Mouse (Mus musculus): ENCODE results near the gene Nap1l5.

Nap1l5 gene

DNA sequence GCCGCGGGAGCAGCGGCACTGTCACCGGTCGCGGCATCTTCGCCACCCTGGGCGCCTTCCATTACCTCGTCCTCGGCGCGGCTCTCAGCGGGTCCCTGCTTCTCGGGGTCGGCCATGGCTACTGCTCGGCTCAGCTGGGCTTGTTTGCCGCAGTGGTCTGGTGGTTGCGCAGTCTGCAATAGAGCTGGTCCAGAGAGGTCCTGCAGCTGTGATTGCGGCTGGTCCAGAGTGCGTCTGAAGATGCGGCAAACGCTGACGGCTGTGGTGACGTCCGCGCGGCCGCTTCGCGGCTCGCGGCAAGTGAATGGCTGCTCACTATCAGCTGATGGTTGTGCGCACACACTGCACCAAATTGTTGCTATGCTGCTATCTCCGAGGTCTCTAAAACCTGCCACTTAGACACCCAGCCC is at the start of gene Nap1l5:
Nap1l5 (minus strand) TSS at position 225 of the 410 bp plus-strand sequence.
- DNase-seq, result peak; percentile 79

DNA sequence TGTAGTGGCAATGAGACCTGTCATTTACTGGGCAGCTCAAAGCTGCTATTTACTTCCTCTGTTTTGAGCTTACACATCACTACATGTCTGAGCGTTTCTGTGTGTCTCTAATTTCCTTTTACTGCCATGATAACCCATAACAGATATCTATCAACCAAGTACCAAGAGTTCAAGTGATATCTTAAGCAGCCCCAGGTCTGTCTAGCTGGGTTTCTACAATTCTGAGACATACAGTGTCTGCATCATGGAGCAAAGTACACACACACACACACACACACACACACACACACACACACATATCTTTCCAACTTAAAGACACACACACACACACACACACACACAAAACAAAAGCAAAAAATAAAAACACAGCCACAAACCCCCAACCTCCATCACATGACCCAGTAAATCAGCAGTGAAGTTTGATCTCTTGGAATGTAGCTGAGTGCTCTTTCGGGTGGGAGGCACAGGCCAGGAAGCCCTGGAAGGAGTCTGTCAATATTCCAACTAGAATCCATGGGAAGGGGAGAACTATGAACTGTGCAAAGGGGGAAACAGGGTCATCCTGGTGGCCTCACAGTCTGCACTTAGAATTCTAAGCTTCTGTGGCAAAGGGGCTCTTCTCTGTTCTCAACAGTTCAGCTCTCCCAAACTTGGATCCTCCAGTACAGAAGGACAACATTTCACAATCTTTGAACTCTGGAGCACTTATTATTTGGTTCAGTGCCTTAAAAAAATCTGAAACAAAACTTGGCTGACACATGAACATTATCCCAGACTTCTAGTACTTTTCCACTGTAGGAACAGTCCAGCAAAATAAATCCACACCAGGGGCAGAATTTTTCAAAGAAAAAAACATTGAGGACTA is 44.5 kb upstream of the Nap1l5 start:
- no peak for DNase-seq

DNA sequence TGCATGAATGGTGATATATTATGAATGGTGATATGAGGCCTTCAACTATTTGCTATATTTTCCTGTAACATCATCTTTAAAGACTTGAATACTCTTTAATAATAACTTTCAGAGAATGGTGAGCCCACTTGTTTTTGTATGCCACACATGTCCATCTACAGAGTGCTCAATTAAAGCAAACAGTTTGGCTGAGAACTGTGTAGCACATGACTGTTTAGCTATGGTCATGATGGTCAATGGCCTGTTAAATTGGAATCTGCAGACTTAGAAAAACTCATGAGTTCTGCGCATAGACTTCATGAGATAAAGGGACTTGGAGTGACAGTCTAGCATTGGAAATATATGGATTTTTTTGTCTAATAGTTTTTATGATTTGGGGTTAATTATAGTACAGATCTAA is 43.5 kb upstream of the Nap1l5 start:
- DNase-seq, result no peak

DNA sequence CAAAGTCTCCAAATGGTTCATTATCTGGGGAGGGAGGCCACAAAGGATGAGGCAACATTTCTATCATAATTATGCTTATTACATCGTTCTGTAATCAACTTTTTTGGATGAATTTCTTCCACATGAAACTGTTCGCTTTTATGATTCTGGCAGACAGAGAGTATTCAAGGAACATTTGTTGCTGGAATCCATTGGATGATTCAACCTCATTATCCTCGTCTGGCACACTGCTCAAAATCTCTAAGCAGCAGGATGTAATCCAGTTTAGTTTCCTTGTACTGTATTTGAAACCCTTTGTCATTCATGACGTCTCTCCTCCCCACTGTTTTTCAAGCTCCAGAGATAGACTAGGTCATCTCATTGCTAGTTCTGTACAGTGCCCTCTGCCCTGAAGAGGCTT is 40.0 kb upstream of the Nap1l5 start:
- DNase-seq, result no peak

DNA sequence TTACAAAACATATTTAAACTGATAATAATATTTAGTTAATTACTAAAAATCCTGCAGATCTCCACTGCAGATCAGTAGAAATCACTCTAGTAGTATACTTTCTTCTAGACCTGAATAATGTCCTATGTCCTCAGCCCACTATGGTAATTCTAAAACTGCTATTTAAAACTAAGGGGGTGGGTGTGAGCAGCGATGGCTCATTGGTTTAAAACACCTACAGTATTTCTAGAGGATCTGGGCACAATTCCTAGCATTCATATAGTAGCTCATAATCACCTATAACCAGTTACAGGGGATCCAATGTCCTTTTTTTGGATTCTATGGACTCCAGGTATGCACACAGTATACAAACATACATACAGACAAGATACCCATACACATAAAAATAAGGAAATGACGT is 39.4 kb upstream of the Nap1l5 start:
- DNase-seq, result no peak

DNA sequence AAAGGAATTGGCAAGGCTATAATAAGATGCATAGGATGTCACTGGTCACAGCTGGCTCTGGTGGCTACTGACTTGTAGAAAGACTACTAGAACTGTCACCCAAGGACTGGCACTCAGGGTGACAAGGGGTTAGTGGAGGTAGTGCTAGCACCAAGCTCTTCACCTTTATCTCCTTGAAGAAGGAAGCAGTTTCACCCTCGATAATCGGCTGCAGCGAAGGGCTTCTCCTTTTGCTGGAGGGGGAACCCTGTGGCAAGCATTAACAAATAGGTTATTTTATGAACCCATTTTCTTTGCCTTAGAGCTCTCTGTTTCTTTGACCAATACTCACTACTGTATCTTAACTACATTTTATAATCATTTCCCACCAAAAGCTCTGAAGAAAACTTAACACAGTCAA is 37.1 kb upstream of the Nap1l5 start:
- no peak for DNase-seq

DNA sequence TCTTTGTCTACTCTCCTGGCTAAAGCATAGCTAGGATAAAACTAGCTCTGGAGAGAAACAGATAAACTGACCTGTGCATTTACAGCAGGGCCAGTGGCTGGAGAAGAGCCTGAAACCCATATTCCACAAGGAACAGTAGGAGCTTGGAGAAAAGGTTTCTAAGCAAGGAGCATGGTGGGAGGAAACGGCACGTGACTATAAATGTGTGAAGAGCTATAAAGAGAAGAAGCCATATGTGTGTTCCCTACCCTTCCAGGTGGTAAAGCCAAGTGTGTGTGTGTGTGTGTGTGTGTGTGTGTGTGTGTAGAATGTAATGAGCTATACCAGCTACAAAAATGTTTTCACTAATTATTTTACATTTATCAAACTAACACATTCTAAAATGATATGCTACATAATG is 35.4 kb upstream of the Nap1l5 start:
- DNase-seq, result no peak

DNA sequence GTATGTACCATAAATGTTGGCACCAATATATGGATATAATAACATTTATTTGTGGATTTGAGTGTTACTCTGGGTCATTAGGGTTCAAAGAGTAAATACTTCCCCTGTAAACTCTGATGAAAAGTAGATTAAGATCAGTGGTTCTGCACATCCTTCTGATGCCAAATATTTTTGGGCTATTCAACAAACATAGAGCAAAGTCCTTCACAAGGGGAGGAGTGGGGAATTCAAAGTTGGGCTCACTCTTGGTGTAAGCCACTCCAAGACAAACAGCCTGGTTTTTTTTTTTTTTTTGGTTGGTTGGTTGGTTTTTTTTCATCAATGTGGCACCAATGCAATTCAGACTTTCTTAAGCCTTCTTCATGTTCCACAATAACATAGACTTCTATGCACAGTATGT is 30.9 kb upstream of the Nap1l5 start:
- DNase-seq, result no peak

DNA sequence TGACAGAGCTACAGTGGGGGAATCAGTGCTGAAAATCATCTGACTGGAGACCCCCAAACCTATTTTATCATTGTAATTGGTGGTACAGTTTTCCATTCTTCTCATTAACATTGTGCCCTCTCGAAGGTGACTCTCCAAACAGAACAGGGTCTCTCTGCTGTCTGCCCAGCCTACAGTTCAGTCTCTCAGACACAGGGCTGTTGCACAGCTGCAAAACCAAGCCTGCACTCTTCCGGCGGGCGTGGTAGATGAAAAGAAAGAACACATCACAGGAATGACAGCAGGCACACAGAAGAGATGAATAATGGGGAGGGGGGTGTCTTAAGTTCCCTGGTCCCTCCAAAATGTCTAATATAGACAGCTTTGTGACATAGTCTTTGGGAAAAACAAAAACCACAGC is 27.3 kb upstream of the Nap1l5 start:
- no peak for DNase-seq

DNA sequence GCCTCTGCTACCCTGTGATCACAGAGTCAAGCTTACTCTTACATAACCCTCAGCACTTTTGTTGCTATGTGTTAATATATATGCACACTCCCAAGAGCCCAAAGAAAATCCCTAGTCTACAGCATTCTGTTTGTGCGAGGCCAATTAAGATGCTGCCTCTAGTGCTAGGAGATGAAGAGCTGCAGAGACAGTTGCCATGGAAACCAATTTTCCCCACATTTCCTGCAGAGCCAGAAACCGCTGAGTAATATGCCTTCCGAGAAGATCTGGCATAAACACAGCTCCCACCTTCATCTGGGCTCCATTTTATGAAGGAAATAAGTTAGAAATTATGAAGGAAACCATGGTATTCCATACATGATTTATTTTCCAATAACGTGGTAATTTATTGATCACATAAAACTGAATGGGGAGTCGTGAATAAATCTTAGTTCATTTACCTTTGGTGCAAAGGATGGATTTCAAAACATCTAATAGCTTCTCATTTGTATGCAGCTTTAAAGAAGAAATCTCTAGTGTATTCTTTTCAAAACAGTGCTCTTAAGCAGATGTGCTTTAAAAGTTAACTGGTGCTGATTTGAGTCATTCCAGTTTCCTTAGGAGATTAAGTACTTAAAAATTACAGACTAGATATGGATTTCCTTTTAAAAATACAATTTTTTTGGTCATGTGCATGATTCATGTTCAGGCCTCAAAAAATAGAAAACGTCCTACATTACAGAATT is 26.5 kb upstream of the Nap1l5 start:
- peak; percentile 51 for DNase-seq

DNA sequence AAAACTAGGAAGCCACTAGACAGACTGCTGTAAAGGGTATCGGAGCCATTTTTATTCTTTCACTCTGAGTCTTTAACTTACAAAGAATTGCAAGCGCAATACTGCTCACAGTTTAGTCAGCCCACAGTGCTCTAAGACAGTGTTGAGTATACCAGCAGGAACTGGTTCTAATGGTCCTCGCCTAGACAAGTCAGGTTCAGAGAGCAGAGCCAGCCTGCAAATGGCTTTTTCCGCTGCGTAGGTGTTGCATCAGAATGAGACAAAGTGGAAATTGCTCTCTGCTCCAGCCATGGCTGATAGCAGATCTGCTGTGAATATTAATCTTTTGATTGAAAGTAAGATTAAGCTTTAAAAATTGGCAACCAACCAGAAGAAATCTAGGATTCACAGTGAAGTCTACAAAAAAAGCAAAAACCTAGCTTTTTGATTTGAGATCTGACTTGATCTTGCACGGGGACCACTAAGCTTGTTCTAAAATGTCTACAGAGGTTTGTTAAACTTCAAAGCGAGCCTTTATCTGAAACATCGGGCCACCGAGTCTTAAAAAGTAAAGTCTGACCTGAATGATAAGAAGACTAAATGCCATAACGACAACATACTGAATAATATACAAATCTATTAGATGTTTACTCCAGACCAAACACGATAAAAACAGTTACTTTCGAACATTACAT is 25.8 kb upstream of the Nap1l5 start:
- no peak for DNase-seq

DNA sequence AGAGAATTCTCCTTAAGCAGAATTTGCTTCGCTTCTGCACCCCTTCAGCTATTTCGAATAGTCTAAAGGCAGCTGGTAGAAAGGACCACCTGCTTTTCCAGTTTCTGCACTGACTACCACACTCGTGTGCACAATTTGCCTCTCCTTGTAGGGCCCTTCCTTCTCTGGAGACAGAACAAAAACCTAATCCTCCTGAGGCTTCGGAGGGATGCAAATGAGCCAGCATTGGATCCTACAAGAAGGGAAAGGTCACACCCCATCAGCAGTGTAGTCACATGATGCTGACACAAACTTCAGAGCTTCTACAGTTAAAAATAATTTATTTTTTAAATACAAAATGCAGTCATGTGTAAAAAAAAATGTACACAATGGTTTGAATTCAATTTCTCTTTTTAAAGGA is 24.3 kb upstream of the Nap1l5 start:
- DNase-seq, result no peak

DNA sequence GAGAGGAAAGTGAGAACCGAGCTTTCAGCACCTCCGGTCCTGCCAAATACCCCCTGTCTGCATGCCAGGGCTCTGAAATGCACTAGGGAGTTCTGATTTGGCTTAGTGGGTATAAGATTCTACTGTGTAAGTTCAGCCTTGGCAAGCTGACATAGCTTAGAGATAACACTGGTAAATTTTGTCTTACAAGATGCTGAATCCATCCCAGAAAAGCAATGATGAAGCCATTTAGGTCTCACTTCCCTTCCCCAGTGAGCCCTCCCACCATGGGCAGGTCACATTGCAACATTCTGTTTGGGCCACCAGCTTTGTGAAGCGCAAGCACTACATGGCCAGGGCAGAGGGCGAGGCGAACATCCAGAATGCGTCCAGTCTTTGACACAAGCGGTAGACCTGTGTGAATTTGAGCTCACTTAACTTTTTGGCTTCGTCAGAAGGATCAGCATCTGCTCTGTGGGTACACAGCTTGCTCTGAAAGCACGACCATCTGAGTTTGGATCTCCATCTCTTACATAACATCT is 23.1 kb upstream of the Nap1l5 start:
- no peak for DNase-seq

DNA sequence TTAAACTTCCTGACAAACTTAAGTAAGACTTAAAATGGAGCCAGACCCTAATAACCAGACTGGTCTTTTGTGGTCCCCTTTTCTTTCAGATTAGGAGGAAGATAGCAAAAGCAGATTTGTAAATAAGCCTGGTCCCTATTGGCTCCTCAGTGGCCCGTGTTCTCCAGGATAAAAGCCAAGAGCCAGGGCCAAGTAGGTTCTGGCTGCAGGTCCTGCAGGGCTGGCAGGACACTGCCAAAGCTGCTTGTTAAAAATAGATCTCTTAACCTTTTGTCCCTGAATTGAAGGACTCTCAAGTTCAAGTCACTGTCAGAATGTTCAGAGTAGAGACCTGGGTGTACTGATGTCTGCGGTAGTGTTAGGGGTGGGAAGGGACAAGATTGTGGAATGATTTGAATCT is 21.0 kb upstream of the Nap1l5 start:
- DNase-seq, result peak; percentile 69

DNA sequence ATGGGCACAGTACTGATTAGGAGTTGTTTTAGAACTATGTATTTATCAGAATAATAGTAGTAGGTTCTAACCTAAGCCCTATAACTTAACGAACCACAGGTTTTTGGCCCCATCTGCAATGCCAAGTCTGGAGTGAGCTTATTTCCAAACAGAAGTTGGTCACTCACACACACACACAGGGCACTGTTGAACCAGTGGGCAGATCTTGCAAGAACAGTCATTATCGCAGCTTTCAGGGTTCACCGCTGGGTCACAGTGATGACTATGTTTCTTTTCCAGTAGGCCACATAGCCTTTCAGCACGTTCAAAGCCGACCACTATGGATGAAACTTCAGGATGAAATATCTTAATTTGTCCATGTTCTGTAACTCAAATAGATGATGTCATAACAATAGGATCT is 15.6 kb upstream of the Nap1l5 start:
- no peak for DNase-seq

DNA sequence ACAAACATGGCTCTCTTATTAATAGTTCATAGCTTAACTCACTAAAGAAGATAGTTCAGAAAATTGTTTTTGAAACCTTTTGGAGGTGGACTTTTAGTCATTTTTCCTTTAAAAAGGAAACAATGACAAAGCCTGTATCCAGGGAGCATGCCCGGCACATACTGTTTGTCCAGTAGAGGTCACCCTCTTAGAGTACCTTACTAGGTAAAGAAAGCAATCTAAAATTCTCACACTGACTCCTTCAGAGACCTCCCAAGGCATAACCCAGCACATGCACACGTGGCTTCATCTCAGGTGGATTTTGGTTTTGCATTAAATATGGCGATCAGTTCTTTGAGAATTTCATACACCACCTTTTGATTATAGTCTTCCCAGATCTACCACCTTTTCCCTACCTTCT is 14.7 kb upstream of the Nap1l5 start:
- no peak for DNase-seq

DNA sequence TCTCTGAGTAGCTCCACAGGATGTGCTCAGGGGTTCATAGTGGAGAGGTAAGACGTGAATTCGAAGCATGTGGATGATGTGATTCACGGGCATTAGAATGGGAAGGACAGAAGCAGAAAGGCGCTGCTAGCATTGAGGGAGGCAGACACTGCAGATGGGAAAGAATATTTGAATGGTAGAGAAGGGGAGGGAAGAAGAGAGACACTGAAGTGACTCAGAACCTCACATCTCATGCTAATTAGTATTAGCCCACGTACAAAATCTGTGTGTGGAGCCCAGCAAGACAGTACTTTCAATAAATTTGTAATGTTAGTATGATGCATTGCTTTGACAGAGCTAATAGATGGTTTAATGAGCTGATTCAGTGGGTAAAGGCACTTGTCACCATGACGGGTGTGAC is 13.9 kb upstream of the Nap1l5 start:
- DNase-seq, result no peak

DNA sequence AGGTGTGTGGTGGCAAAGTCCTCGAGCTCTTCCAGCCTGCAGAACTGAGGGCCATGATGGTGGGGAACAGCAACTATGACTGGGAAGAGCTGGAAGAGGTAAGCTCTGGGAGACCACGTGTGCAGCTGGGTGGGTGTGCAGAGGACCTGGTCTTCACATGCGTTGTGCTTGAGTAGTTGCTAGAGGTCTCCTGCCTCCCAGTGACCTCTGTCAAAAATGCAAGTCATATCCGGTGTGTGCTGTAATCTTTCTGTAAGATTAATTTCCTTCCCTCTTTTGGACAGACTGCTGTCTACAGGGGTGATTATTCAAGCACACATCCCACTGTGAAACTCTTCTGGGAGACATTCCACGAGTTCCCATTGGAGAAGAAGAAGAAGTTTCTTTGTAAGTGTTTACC is 9.6 kb upstream of the Nap1l5 start:
- no peak for DNase-seq

DNA sequence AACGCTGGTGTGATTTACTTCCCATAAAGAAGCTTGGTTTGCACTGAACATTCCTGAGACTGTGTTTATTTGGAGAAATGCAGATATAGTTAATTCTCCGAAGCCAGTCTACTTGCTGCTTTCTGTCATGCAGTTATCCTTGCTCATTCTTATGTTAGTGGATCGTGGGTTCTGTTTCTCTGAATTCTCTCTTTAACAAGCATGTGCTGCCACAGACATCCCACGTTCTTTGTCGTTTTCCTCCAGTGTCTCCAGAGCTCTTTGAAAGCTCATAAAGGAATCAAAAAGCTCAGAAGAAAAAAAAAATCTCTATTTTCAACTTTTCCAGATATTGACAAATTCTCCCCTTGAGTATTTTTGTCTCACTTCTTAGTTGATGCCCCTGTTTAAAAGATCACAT is 7.1 kb upstream of the Nap1l5 start:
- DNase-seq, result no peak

DNA sequence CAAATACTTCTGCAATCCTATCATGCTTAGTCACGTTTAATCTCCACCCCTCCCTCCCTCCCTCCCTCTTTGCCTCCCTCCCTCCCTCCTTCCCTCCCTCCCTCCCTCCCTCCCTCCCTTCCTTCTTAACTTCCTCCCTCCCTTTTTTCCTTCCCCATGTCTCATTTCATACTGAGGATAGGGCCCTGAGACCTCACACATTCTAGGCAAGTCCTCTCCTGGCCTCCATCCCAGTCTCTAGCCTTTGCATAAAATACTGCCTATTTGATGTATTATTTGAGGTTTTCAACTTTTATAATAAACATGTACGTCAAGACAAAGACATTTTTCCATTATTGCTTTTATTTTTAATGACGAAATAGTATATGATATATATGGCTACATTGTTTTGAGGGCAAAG is 6.7 kb upstream of the Nap1l5 start:
- DNase-seq, result no peak

DNA sequence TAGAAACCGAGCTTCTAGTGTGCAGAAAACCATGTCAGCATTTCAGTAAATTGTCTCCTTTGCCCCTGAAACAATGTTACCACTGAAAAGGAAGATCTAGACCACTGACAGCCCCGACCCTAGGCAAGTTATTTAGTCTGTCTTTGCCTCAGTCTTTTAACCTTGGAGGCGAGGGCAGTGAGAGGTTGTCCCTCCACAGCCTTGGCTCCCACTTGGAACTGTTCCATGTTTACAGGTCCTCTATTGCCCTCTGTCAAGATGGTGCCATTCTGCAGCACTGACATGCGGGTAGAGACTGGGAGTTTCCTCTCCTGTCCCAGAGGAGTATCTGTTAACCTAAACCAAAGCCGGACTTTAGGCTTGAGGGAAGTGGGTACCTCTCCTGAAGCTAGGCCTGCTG is 6.0 kb upstream of the Nap1l5 start:
- no peak for DNase-seq

DNA sequence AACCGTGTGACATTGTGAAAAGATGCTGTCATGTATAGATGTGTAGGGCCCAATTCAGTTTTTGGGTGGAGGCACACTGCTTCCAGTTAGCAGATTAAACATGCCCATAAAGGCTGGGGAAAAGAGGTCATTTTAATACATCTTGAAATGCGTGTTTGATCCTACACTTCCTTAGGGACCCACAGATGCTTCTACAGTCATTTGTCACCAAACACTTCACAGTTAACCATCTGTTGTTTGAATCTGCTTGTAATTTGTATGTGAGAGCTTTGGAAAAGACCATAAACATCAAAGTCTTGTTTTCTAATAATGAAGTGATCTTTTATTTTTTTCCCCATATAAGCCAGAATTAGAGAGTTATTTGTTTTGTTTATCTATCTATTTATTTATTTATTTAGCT is 915 bp upstream of the Nap1l5 start:
- no peak for DNase-seq

DNA sequence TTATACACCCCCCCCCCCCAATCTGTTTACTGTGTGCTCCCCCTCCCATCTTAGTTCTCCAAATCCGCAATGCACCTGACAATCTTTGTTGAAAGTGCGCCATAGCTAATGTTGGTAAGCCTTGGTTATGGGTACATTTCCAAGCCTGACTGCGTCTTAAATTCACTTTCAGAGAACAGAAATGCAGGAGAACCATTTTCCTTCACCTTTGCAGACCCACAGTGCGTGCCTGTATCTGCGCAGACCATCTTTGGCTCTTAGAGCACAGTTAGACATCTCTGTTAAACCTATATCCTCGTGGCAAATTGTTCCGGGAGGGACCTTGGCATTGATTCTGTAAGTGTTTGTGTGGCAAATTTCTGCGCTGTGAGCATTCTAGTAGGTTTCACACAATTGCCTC is 460 bp upstream of the Nap1l5 start:
- peak; percentile 54 for DNase-seq

DNA sequence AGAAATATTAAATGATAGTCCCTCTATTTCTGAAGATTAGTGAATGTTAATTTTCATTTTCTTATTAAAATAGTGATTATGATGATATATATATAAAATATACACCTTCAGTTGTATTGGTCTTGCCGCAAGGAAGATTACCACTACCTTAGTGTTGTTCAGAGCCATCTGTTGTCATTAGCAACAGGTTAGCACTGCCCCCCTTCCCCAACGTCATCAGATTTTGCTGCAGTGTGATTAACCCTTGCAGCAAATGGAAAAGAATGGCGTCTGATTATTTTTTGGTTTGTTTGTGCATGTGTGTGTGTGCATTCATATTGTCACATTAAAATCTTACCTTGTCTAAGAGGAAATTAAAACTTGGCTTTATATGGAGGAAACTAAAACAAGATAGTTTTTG is 2.3 kb downstream of the Nap1l5 start:
- no peak for DNase-seq

Data from cerebellum, adult 8-10 months (tissue).